23 mouse cellular contexts compared by ENCODE assay signal in genomic region chrX:164322492-164322891, GRCm38 (mm10). TPM values are rescaled to one million over a fixed set of nuclear protein-coding genes. Genes with fewer than 3 reads are reported as not detected.
"Had no signal": no experiment of that assay in that cellular context is flagged by ENCODE, and none has a peak within 500 bp of the region (broad histone marks: within the 10 kb centered on the region; RNA-seq: fewer than 3 reads in every experiment).

No protein-coding gene starts in this region.

- DNase-seq: liver, postnatal 0 days; lung, adult 2 months; lung, postnatal 14 days; lung, postnatal 36 days; midbrain, embryonic 14.5 days; retina, postnatal 1 day; right cerebral cortex, adult 18-20 months; right cerebral cortex, postnatal 25 days; right cerebral cortex, postnatal 4 days; thymus, adult 2 months; thymus, postnatal 25 days; thymus, postnatal 4 days had no signal

- ATAC-seq: liver, postnatal 0 days; midbrain, embryonic 16.5 days had no signal

- H3K9me3 ChIP-seq: liver, embryonic 15.5 days; midbrain, embryonic 10.5 days; midbrain, embryonic 12.5 days; neural tube, embryonic 13.5 days; neural tube, embryonic 15.5 days; stomach, embryonic 15.5 days had no signal

- H3K9ac ChIP-seq: liver, embryonic 15.5 days; liver, postnatal 0 days; midbrain, embryonic 12.5 days; neural tube, embryonic 13.5 days; neural tube, embryonic 15.5 days; stomach, embryonic 15.5 days had no signal

- H3K27ac ChIP-seq: liver, embryonic 15.5 days; macrophage; midbrain, embryonic 10.5 days; midbrain, embryonic 12.5 days; neural tube, embryonic 13.5 days; neural tube, embryonic 15.5 days; stomach, embryonic 15.5 days; stomach, postnatal 0 days had no signal

- H3K4me1 ChIP-seq: liver, embryonic 15.5 days; midbrain, embryonic 10.5 days; midbrain, embryonic 12.5 days; neural tube, embryonic 13.5 days; neural tube, embryonic 15.5 days; stomach, embryonic 15.5 days had no signal

- H3K36me3 ChIP-seq: liver, embryonic 15.5 days; midbrain, embryonic 10.5 days; midbrain, embryonic 12.5 days; neural tube, embryonic 13.5 days; neural tube, embryonic 15.5 days; stomach, embryonic 15.5 days had no signal

- H3K27me3 ChIP-seq: liver, embryonic 15.5 days; midbrain, embryonic 12.5 days; neural tube, embryonic 13.5 days; stomach, embryonic 15.5 days had no signal

- H3K4me3 ChIP-seq: liver, embryonic 15.5 days; midbrain, embryonic 10.5 days; midbrain, embryonic 12.5 days; myocyte; neural tube, embryonic 13.5 days; neural tube, embryonic 15.5 days; stomach, embryonic 15.5 days had no signal

RNA-seq across cellular contexts. Expression of gene Vegfd, which starts 50.7 kb away (rescaled TPM):
- total RNA-seq: megakaryocyte, adult 5-6 weeks had no signal
- polyA plus RNA-seq: macrophage had no signal
